Mouse (Mus musculus) heart, postnatal 10 days (tissue): Measurements from ENCODE around the gene Raet1d. TPM values are rescaled to one million over a fixed set of nuclear protein-coding genes. Genes with fewer than 3 reads are reported as not detected.
A peak's percentile ranks its signal among the peaks of the same experiment; 100 is the strongest.
"Not testable (repeated sequence)": the region's sequence is repeated elsewhere in the genome, so short reads cannot be mapped to it uniquely, and the experiment has no call there.

Source experiments
- DNase-seq, 2 experiments: peaks; one replicate each; pipeline ENCODE4 v3.0.0; 2021
- intact Hi-C: fragments of 180-260 bp; cut with DNase I; formaldehyde crosslinking; loops from one replicate; pipeline ENCODE4 v1.15.1; 2025
- total RNA-seq, 2 experiments: library from RNA; stranded (reverse); gene quantifications; 2 replicates each; pipeline ENCODE4 v1.2.3; 2021

The Raet1d gene
- under 1 TPM; 0.36 to 0.79 TPM for total RNA-seq

DNA sequence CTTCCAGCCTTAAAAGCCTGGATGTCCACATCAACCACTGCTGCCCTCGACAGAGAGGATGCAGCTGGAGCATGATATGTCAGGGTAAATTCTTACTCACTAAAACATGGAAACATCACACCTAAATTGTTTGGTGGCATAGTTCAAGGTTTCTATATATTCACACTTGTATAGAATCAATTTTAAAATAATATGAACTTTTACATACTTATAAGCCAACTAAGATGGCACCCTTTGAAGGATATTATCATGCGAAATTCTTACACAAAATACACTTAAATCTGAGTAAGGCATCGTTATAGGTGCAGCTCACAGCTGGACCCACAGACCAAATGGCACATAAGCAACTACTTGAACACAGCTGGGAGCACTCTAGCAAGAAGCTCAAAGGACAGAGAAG is at the start of gene Raet1d:
TSS of gene Raet1d (plus strand) at position 301 of the 400 bp plus-strand sequence.
- intact Hi-C loops, DNase-seq: not testable (repeated sequence)

- intact Hi-C loops = no loop called here
- DNase-seq = no peak
Observed at GRCm38 (mm10) chr10:22322858-22323257, 37.5 kb upstream of the Raet1d start.

- DNase-seq, intact Hi-C loops: not testable (repeated sequence)
Observed at GRCm38 (mm10) chr10:22345721-22346120, 14.6 kb upstream of the Raet1d start.

DNA sequence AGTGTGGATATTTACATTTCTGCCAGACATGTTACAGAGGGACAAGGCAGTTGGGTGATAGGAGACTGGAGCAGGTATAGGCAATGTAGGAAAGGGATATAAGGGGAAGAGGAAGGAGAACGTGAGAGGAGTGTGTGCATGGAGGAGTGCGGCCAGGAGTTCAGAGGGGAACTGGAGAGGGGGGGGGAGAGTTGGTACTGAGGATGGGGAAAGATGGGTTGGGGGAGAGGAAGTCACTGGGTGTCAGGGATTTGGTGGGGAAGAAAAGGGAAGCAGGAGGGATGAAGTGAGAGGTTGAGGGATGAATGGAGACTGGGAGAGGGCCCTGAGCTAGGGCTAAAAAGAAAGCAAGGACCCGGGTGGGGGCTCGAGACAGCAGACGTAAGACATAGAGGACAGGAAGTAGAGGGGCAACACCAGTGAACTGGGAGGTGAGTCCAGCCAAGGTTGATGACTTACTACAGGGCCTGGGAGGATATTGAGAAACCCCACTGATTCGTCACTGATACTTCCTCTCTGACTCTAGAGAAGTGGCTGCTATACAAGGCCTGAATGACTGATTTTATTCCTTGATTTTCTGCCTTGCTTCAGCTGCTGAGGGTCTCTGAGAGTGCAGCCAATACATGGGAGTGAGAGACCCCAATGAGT is 6.7 kb upstream of the Raet1d start:
- DNase-seq, intact Hi-C loops: not testable (repeated sequence)

DNA sequence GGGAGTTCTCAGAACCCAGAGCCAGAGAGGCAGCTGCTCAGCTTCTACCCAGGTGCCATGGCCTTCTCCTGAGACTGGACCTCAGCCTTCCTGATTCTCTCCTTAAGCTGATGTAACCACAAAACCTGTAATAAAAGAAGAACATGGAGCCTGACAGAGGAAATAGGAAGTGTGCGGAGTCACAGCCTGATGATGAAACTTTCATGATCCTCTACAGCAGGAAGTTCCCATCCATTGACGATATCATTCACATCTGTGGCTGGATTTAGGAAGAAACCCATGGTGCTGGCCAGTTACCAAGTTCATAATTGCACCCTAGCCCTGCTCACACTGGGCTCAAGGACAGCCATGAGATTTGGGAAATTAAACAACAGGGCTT is 6.2 kb upstream of the Raet1d start:
- peak in 1 of 2 experiments; percentile 0 for DNase-seq
- intact Hi-C loops = not testable (repeated sequence)

DNA sequence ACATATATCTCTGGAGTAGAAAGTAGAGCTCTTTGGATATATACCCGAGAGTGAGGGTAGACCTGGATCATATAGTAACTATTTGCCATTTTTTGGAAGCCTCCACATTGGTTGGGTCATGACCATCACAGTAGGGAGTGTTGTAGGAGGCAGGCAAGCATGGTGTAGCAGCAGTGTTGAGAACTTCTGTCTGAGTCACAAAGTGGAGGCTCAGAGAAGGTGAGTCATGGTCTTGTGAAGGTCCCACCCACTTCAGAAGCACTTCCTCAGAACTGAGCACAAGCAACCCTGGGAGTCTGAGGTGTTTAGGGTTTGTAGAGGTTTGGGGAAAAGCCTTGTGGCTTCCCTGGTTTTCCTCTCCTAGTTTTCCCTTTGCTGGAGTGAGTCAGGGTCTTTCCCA is 3.0 kb upstream of the Raet1d start:
- intact Hi-C loops, DNase-seq: not testable (repeated sequence)

- DNase-seq, intact Hi-C loops: not testable (repeated sequence)
Observed at GRCm38 (mm10) chr10:22360957-22361356, 605 bp downstream of the Raet1d start.

- DNase-seq = peak; percentile 0 to 4
- intact Hi-C loops = not testable (repeated sequence)
Observed at GRCm38 (mm10) chr10:22361415-22362352, 1.3 kb downstream of the Raet1d start.

DNA sequence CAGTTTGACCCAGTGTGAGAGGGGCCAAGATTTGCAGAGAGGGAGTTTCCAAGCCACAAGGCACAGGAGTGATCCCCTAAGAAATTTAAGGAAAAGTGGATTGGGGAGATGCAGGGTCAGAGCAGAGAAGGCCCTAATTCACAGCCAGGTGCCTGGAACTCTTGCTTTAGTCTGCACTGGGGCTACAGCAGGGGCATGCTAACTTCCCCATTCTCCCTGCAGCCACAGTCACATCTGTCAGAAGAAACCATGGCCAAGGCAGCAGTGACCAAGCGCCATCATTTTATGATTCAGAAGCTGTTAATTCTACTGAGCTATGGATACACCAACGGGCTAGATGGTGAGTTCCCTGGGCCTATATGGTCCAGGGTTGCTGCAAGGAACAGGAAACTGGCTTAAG is 2.1 kb downstream of the Raet1d start:
- DNase-seq, intact Hi-C loops: not testable (repeated sequence)

GRCm38 (mm10) chr10:22364915-22365314 is 4.6 kb downstream of the Raet1d start:
- not testable (repeated sequence) for DNase-seq

GRCm38 (mm10) chr10:22381226-22381625 is 20.9 kb downstream of the Raet1d start:
- DNase-seq, intact Hi-C loops: not testable (repeated sequence)

More at GRCm38 (mm10) chr10:22364915-22365314, 4.6 kb downstream of the Raet1d start:
- intact Hi-C loops = not testable (repeated sequence)

GRCm38 (mm10) chr10:22390146-22390545 is 29.8 kb downstream of the Raet1d start:
- intact Hi-C loops, DNase-seq: not testable (repeated sequence)

- intact Hi-C loops, DNase-seq: not testable (repeated sequence)
Observed at GRCm38 (mm10) chr10:22391616-22392015, 31.3 kb downstream of the Raet1d start.

DNA sequence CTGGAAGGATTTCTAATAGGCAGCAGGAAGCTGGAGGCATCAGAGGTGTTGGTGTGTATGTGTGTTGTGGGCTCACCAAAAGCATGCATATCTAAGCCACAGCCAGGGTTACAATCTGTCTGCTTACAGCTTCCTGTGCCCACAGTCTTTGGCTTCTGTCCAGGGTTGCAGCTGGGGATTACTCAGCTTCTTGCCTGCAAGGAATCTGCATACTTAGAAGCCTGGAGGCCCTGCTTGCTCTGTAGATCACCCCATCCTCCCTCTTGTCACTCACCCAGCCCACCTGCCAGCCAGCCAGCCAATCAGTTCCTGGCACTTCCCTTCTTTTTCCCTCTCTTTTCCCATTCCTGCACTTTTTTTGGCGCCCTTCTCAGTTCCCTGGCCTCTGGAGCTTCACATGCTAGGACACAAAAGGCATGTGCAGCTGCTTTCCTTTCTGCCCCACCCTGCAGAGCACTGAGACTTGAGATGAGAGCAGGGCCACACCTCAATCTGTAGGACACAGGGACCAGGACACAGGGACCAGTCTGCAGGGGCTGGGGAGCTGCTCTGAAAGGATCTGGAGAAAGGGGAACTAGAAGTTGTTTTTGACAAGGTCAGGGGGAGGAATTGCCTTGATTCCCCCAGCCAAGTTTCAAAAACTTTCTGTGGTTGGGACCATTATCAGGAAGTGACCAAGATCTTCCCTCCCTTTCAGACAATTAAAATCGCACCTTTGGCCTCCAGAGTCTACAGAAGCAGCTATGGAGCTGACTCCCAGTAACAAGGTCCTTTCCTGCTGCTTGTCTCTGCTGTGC is 32.9 kb downstream of the Raet1d start:
- intact Hi-C loops = not testable (repeated sequence)
- peak in 1 of 2 experiments; percentile 0 for DNase-seq

- DNase-seq, intact Hi-C loops: not testable (repeated sequence)
Observed at GRCm38 (mm10) chr10:22396680-22397079, 36.3 kb downstream of the Raet1d start.

DNA sequence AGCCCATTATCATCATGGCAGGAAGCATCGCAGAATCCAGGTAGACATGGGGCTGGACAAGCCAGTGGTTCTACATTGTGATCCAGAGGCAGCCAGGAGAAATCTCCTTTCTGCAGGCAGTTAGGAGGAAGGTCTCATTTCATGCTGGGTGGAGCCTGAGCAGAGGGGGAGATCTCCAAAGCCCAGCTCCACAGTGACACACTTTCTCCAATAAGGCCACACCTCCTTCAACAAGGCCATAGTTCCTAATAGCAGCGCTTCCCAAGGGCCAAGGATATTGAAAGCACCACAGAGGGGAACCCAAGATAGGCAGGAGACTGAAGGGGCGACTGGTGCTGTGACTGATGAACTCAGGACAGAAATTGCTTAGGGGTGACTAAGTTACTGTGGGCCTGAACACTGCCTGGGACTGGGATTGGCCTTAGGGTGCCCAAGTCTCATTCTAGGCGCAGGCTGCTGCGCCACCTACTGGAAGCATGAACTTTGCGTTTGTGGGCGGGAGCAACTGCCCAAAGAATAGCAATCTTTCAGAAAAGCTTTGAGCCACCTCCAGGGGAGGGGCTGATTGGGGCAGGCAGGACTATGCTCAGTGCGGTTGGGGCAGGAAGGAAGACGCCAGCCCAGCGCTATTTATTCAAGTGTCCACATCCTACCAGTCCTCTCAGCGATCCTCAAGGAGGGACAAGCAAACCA is 42.0 kb downstream of the Raet1d start:
- peak; percentile 58 to 67 for DNase-seq
- intact Hi-C loops = not testable (repeated sequence)

- peak; percentile 20 to 33 for DNase-seq
- intact Hi-C loops = not testable (repeated sequence)
Observed at GRCm38 (mm10) chr10:22413702-22414494, 53.5 kb downstream of the Raet1d start.
